Mouse (Mus musculus) adrenal gland, postnatal 36 days (tissue): Measurements from ENCODE around the gene Tsks. TPM values are rescaled to one million over a fixed set of nuclear protein-coding genes. Genes with fewer than 3 reads are reported as not detected.

Experiments used
- DNase-seq, 2 experiments: peaks; one replicate each; pipeline ENCODE4 v3.0.0; 2021; ENCODE audit warnings: mixed read lengths in 1 of 2
- total RNA-seq, 2 experiments: library from RNA; stranded (reverse); gene quantifications; 2 replicates each; pipeline ENCODE4 v1.2.3; 2021

Tsks gene
- total RNA-seq, 2 experiments from 2014 or later: not detected

- DNase-seq: peak; percentile 90
Measured at GRCm38 (mm10) chr7:44951960-44952359, 9.0 kb downstream of the Tsks start.

GRCm38 (mm10) chr7:44952611-44953306 lies 9.8 kb downstream of the Tsks start:
- DNase-seq: peak; percentile 96 to 97

GRCm38 (mm10) chr7:44953561-44953960 lies 10.6 kb downstream of the Tsks start:
- DNase-seq: no peak

GRCm38 (mm10) chr7:44954091-44954885 lies 11.3 kb downstream of the Tsks start:
- no peak for DNase-seq

- peak in 1 of 2 experiments; percentile 44 for DNase-seq
Measured at GRCm38 (mm10) chr7:44955628-44956027, 12.6 kb downstream of the Tsks start.

- no peak for DNase-seq
Measured at GRCm38 (mm10) chr7:44956266-44956665, 13.3 kb downstream of the Tsks start.

GRCm38 (mm10) chr7:44957183-44957835 lies 14.3 kb downstream of the Tsks start:
- DNase-seq: no peak

GRCm38 (mm10) chr7:44958208-44958607 lies 15.2 kb downstream of the Tsks start:
- DNase-seq: peak; percentile 52 to 67

- DNase-seq: no peak
Measured at GRCm38 (mm10) chr7:44959281-44959680, 16.3 kb downstream of the Tsks start.

- DNase-seq: no peak
Measured at GRCm38 (mm10) chr7:44959874-44960511, 17.0 kb downstream of the Tsks start.

- no peak for DNase-seq
Measured at GRCm38 (mm10) chr7:44960512-44960910, 17.5 kb downstream of the Tsks start.

GRCm38 (mm10) chr7:44962337-44962736 lies 19.3 kb downstream of the Tsks start:
- no peak for DNase-seq

- DNase-seq: no peak
Measured at GRCm38 (mm10) chr7:44962831-44963230, 19.8 kb downstream of the Tsks start.

- no peak for DNase-seq
Measured at GRCm38 (mm10) chr7:44964990-44965389, 22.0 kb downstream of the Tsks start.

- DNase-seq: no peak
Measured at GRCm38 (mm10) chr7:44965975-44966374, 23.0 kb downstream of the Tsks start.

GRCm38 (mm10) chr7:44966638-44967037 lies 23.6 kb downstream of the Tsks start:
- DNase-seq: no peak

GRCm38 (mm10) chr7:44970231-44970691 lies 27.3 kb downstream of the Tsks start:
- DNase-seq: peak; percentile 83 to 88

- no peak for DNase-seq
Measured at GRCm38 (mm10) chr7:44971142-44971541, 28.1 kb downstream of the Tsks start.

- no peak for DNase-seq
Measured at GRCm38 (mm10) chr7:44973415-44974130, 30.6 kb downstream of the Tsks start.

- peak; percentile 81 to 86 for DNase-seq
Measured at GRCm38 (mm10) chr7:44974383-44975116, 31.5 kb downstream of the Tsks start, which contains the start of gene Cpt1c. Cpt1c (minus strand) TSS chr7:44974851.

GRCm38 (mm10) chr7:44975117-44975419 lies 32.1 kb downstream of the Tsks start:
- no peak for DNase-seq
